Mouse (Mus musculus) C2C12 (cell line): ENCODE results near the gene Dok4. TPM values are rescaled to one million over a fixed set of nuclear protein-coding genes. Genes with fewer than 3 reads are reported as not detected.

ENCODE experiments used
- H3K27me3 ChIP-seq: one replicate; pipeline ENCODE4 v1.6.1; 2011; ENCODE audit not compliant: control insufficient read depth, insufficient read depth, insufficient read length
- H3K36me3 ChIP-seq: one replicate; pipeline ENCODE4 v1.6.1; 2011; ENCODE audit not compliant: control insufficient read depth, insufficient read depth
- H3K4me3 ChIP-seq: one replicate; pipeline ENCODE4 v1.5.1; 2011; ENCODE audit warnings: mild to moderate bottlenecking, control low read depth; ENCODE audit not compliant: poor library complexity, insufficient read depth, severe bottlenecking
- H3K79me2 ChIP-seq: one replicate; pipeline ENCODE4 v1.6.1; 2011; ENCODE audit not compliant: control insufficient read depth, insufficient read depth
- H3K79me3 ChIP-seq: one replicate; pipeline ENCODE4 v1.6.1; 2011; ENCODE audit warnings: low read depth, control low read depth
- H3ac ChIP-seq: one replicate; pipeline ENCODE3; 2011; ENCODE audit warnings: low read depth; ENCODE audit not compliant: control insufficient read depth, insufficient read length
- CEBPB ChIP-seq: IDR thresholded peaks from one replicate; pipeline ENCODE4 v1.6.1; 2011; ENCODE audit warnings: low read depth, mild to moderate bottlenecking, control low read depth, moderate library complexity
- CTCF ChIP-seq: IDR thresholded peaks from one replicate; pipeline ENCODE4 v1.5.1; 2011; ENCODE audit not compliant: control insufficient read depth, insufficient read depth, insufficient read length
- FOSL1 ChIP-seq: IDR thresholded peaks from one replicate; pipeline ENCODE4 v1.8.0; 2011; ENCODE audit warnings: mild to moderate bottlenecking, low read length; ENCODE audit not compliant: poor library complexity, insufficient read depth, severe bottlenecking
- MAX ChIP-seq: IDR thresholded peaks from one replicate; pipeline ENCODE4 v1.6.1; 2011; ENCODE audit warnings: mild to moderate bottlenecking, control low read depth
- MYOD1 ChIP-seq: IDR thresholded peaks from one replicate; pipeline ENCODE4 v1.6.1; 2011; ENCODE audit warnings: low read depth; ENCODE audit not compliant: control insufficient read depth, insufficient read length
- MYOG ChIP-seq: IDR thresholded peaks from one replicate; pipeline ENCODE4 v1.6.1; 2011; ENCODE audit not compliant: control insufficient read depth, insufficient read length; ENCODE audit errors: extremely low read depth
- USF1 ChIP-seq: IDR thresholded peaks from one replicate; pipeline ENCODE4 v1.6.1; 2011; ENCODE audit warnings: low read depth, mild to moderate bottlenecking, control low read depth, moderate library complexity
- polyA plus RNA-seq: library from polyadenylated mRNA; unstranded; fragments of >200 nt; fragmentation: generic; extraction: Trizol; gene quantifications from one replicate; pipeline ENCODE4 v1.2.1, GENCODE M21; 2012; ENCODE audit warnings: missing spikeins

Gene Dok4
- polyA plus RNA-seq, 1 experiment, result 6.7 TPM

DNA sequence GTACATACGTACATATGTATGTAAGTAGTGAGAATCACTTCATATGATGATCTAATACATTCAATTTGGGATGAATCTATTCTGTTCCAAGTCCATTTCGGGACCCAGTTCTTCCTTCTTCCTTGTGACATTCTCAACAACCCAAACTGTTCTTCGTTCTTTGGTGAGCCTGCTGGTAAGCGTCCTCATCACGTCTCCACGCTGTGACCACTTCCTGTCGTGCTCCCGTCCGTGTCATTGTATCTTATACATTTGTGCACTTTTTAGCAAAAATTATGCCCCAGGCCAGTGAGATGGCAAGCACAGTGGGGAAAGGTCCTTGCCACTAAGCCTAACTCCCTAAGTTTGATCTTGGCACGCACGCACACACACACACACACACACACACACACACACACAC lies 58.2 kb downstream of the Dok4 start:
- H3K4me3 ChIP-seq, result no peak overlapping the region
- no peak overlapping the region for H3ac ChIP-seq
- H3K36me3 ChIP-seq, result peaks cover 44% of the 10 kb centered on the region
- no peak for TF ChIP-seq MYOG
- no peak for TF ChIP-seq MYOD1
- no peak for TF ChIP-seq MAX
- TF ChIP-seq USF1, result no peak
- no peak for TF ChIP-seq CEBPB
- TF ChIP-seq FOSL1, result no peak
- no peak for TF ChIP-seq CTCF
- H3K79me3 ChIP-seq, result no peaks in the 10 kb centered on the region
- H3K79me2 ChIP-seq, result no peaks in the 10 kb centered on the region
- no peaks in the 10 kb centered on the region for H3K27me3 ChIP-seq

DNA sequence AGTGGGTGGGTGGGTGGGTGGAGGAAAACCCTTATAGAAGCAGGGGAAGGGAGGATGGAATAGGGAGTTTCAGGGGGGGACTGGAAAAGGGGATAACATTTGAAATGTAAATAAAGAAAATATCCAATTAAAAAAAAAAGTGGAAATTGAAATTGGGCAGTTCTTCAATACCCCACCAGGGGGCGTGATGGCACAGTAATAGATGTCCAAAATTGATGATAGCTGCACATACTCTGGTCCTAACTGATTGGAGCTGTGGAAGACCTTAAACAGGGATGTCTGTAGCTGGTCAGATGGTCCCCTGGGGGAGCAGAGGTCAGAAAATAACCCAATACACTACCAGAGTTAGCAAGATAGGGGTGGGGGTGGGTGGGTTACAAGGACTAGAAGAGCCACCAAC lies 61.6 kb downstream of the Dok4 start:
- H3ac ChIP-seq, result no peak overlapping the region
- H3K79me2 ChIP-seq, result no peaks in the 10 kb centered on the region
- H3K4me3 ChIP-seq, result no peak overlapping the region
- peaks cover 13% of the 10 kb centered on the region for H3K36me3 ChIP-seq
- H3K79me3 ChIP-seq, result no peaks in the 10 kb centered on the region
- H3K27me3 ChIP-seq, result no peaks in the 10 kb centered on the region
- TF ChIP-seq CTCF, result peak; percentile 16
- TF ChIP-seq MYOD1, result no peak
- TF ChIP-seq MYOG, result no peak
- TF ChIP-seq CEBPB, result no peak

Other genes starting within 250 kb of the Dok4 start
- 65.5 TPM for gene Arl2bp, start 209.7 kb downstream of the Dok4 start, polyA plus RNA-seq
- gene Pllp, start 180.1 kb downstream of the Dok4 start, polyA plus RNA-seq, result 0.07 TPM
- not detected for gene Ccl22, start 130.7 kb downstream of the Dok4 start, polyA plus RNA-seq
- 12.5 TPM for gene Cx3cl1, start 104.3 kb downstream of the Dok4 start, polyA plus RNA-seq
- 0.55 TPM for gene Ccl17, start 65.9 kb downstream of the Dok4 start, polyA plus RNA-seq
- gene Coq9, start 38.0 kb downstream of the Dok4 start, polyA plus RNA-seq, result 44.0 TPM
- 115 TPM for gene Ciapin1, start 38.0 kb downstream of the Dok4 start, polyA plus RNA-seq
- gene Polr2c, start 18.9 kb downstream of the Dok4 start, polyA plus RNA-seq, result 124 TPM
- gene Ccdc102a, start 41.8 kb upstream of the Dok4 start, polyA plus RNA-seq, result 28.1 TPM
- 0.18 TPM for gene Adgrg5, start 47.4 kb upstream of the Dok4 start, polyA plus RNA-seq
- 2.8 TPM for gene Adgrg1, start 98.4 kb upstream of the Dok4 start, polyA plus RNA-seq
- 19.4 TPM for gene Adgrg3, start 141.4 kb upstream of the Dok4 start, polyA plus RNA-seq
- gene Drc7, start 178.8 kb upstream of the Dok4 start, polyA plus RNA-seq, result 0.09 TPM
- 23.7 TPM for gene Katnb1, start 204.9 kb upstream of the Dok4 start, polyA plus RNA-seq